Mouse (Mus musculus): ENCODE measurements around the gene Lepr.
"Not testable (repeated sequence)": the region's sequence is repeated elsewhere in the genome, so short reads cannot be mapped to it uniquely, and the experiment has no call there.

Lepr gene

DNA sequence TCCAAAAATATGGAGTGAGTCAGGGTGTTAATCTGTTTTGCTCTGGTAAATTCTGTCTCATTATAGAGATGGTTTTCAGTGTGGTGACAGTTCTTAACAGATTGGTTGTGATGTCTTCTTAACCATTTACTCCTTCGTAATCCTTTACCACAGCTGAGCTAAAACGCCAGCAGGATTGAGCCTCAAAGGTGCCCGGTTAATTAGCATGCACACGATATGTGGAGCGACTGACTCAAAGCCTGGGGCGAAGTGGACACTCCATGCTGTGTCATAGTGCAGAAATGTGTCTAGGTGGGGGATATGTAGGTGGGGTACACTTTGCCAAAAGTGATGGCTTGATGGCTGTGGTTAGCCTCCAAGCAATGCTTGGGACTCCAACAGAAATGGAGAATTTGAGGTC, 1.4 kb upstream of the Lepr start:
- DNase-seq (ENCODE audit: low spot score), result no peak

DNA sequence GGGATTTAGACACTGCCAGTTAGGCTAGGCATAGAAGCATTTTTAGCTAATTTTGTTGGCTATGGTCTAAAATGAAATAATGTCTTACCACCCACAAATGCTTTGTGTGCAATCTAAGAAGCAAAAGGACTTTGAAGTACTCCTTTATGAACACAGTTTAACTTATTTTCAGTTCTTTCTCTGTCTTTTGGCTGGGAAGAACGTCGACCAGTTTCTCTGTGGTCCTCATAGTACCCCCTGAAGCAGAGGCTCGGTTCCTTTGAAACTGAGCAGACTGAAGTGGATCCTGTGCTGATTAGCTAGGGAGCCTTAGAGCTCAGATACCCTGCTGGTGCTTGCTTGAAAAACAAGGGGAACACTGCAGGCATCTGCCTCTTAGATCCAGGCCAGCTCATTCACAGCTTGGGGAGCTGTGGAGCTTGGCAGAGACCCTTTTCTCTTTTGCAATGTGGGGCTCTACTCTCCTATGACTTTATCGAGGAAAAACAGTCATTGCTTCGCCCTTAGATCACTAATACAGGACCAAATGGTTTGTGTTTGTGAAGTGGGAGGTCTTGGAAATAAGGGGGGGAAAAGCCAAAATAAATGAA, 1.9 kb downstream of the Lepr start:
- no peak for DNase-seq (ENCODE audit: low spot score)

DNA sequence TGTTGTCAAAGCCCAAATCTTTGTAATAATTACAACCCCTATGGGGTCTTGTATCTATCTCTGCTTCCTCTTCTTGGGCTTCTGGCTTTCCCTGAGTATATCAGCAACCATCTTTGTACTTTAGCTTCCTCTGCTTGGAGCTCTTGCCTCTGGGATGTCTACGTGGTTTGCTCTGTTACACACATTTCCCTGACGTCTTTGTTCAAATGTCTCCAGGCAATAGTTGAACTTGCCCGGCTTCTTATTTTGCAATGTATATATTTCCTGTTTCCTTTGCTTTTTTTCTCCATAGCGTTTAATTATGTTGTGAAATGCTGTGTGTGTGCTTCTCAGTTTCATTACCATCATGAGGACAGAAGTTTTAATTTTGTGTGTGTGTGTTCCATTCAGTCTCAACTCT, 4.5 kb downstream of the Lepr start:
- DNase-seq (ENCODE audit: low spot score), result no peak

DNA sequence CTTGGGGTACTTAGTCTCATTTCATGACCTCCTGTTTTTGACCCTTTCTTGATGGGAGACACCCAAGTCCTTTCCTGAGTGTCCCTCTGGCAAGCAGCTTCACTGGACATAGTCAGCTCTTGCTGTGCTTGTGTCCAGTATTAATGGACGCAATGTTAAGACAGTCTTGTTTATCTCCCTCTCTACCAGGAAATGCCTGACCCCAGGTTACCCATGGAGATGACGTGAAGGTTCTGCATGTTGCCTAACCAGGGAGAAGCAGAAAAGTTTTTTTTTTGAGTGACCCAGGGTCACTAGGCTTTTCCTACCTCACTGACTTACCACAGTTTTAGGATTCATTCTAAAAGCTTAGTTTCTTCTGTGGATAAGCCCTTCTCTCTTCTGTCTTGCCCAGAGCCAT, 24.8 kb downstream of the Lepr start:
- no peak for DNase-seq (ENCODE audit: low spot score)

DNA sequence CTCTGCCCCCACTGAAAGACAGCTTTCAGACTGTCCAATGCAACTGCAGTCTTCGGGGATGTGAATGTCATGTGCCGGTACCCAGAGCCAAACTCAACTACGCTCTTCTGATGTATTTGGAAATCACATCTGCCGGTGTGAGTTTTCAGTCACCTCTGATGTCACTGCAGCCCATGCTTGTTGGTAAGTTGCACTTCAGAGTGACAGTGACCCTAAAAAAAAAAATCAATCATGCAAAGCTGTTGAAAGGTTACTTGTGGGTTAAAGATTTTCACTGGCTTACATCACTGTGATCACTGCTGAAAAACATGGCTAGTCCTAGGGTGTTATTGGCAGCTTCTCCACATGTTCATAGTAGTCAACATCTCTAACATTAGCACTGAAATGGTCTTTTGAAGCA, 28.3 kb downstream of the Lepr start:
- no peak for DNase-seq (ENCODE audit: low spot score)

DNA sequence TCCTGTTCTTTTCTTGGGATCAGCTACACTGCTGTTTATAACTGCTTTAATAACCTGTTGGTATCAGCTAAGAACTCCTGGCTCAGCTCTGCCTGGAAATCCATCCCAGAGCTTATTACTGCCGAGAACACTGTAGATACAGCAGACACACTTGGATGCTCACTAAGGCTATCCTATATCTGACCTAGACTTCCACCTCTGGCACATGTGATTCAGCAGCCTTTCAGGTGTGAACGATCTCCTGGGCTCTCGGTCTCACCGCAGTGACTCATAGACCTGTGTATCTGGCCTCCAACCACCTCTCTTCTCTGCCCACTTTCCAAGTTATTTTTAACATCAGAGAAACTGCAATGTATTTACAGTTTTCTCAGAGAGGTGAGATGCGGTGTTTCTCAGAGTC, 43.3 kb downstream of the Lepr start:
- no peak for DNase-seq (ENCODE audit: low spot score)

DNA sequence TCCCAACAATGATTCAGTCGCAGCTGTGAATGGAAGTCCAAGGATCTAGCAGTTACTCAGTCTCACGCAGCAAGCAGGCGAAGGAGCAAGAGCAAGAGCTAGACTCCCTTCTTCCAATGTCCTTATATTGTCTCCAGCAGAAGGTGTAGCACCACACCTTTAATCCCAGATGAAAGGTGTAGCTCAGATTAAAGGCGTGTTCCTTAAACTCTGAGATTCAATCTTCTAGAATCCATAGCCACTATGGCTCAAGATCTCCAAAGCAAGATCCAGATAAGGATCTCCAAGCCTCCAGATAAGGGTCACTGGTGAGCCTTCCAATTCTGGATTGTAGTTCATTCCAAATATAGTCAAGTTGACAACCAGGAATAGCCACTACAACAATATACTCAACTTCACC, 126.7 kb downstream of the Lepr start, which contains the start of gene B020004J07Rik:
TSS of gene B020004J07Rik (minus strand) at position 101 of the 400 bp plus-strand sequence.
- DNase-seq (ENCODE audit: low spot score), result not testable (repeated sequence)

DNA sequence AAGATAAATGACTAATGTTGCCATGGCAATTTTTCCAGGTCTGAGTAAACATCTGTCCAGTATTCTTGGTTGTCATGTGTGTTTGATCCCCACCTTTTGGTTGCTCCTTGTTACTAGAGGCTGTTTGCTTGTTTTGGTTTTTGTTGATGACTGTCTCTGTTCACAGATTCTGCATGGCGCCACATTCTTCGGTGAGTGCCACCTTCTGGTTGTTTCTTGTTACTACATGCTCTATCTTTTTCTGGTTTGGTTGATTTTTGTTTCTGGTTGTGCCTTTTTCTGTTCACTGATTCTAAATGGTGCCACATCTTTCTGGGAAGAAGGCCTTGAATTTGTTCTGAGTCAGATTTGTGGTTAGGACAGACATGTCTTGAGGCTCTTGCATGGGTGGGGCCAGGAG, 133.7 kb downstream of the Lepr start:
- DNase-seq (ENCODE audit: low spot score), result no peak

DNA sequence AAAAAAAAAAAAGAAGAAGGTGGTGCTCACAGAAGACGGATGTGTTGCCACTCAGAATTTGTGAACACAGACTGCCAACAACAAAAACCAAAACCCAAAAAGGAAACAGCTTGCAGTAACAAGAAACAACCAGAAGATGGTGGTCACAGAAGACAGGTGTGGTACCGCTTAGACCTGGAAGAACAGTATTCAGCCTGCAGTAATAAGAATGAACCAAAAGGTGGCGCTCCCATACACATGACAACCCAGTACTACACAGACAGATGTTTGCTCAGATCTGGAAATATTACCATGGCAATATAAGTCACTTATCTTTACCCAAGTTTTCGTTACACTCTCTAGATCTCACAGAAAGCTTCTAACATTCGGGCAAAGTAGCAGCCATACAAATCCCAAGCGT, 143.7 kb downstream of the Lepr start:
- DNase-seq (ENCODE audit: low spot score), result peak; percentile 23

DNA sequence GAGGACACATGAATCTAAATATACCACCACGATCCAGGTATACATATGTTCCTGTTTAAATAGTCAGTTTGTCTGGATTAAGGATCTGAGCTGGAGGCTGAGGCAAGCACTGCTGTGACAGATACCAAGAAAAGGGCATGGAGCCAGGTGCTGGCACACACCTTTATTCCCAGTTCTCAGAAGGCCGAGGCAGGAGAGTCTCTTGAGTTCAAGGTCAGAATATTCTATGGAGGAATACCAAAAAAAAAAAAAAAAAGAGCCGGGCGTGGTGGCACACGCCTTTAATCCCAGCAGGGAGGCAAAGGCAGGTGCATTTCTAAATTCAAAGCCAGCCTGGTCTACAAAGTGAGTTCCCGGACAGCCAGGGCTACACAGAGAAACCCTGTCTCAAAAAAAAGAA, 145.1 kb downstream of the Lepr start:
- no peak for DNase-seq (ENCODE audit: low spot score)

Measured in yolk sac, embryonic 10.5 days (tissue).